Mouse (Mus musculus) ES-E14 (cell line): ENCODE data around the gene Trp53bp1. TPM values are rescaled to one million over a fixed set of nuclear protein-coding genes. Genes with fewer than 3 reads are reported as not detected.

ENCODE experiments used
- DNase-seq: peaks from one replicate; pipeline ENCODE4 v3.0.0-alpha.2; 2013; ENCODE audit warnings: low read depth, low spot score
- H3K27ac ChIP-seq: 2 replicates; pipeline ENCODE4 v1.5.1; 2012; ENCODE audit warnings: low read depth, mild to moderate bottlenecking, low read length, moderate library complexity, mixed read lengths; ENCODE audit not compliant: poor library complexity, insufficient read depth, severe bottlenecking
- H3K36me3 ChIP-seq: 2 replicates; pipeline ENCODE4 v1.6.1; 2012; ENCODE audit warnings: mild to moderate bottlenecking, low read length, moderate library complexity, mixed read lengths; ENCODE audit not compliant: control insufficient read depth, poor library complexity, insufficient read depth, severe bottlenecking
- H3K4me1 ChIP-seq, 2 experiments: fragments of 150-350 bp in 1 of 2; sonication (generic) in 1 of 2; 2 replicates each; pipeline ENCODE4 v1.6.1; 2012; ENCODE audit warnings: low read length in 2 of 2, mild to moderate bottlenecking in 1 of 2, mixed read lengths in 1 of 2; ENCODE audit not compliant: control insufficient read depth in 2 of 2, insufficient read depth in 2 of 2, poor library complexity in 1 of 2
- H3K4me3 ChIP-seq, 2 experiments: fragments of 150-350 bp in 1 of 2; sonication (generic) in 1 of 2; 2 replicates each; pipeline ENCODE4 v1.5.1; 2012; ENCODE audit warnings: low read length in 2 of 2, low read depth in 1 of 2, mild to moderate bottlenecking in 1 of 2, mixed read lengths in 1 of 2; ENCODE audit not compliant: insufficient read depth in 1 of 2, poor library complexity in 1 of 2, severe bottlenecking in 1 of 2
- H3K9ac ChIP-seq: 2 replicates; pipeline ENCODE4 v1.6.1; 2012; ENCODE audit warnings: low read depth, mild to moderate bottlenecking, low read length, mixed read lengths; ENCODE audit not compliant: poor library complexity, insufficient read depth, severe bottlenecking
- H3K9me3 ChIP-seq: fragments of 150-350 bp; sonication (generic); 2 replicates; pipeline ENCODE4 v1.6.1; 2012; ENCODE audit warnings: low read depth, mild to moderate bottlenecking, low read length; ENCODE audit not compliant: control insufficient read depth, insufficient read depth
- CHD2 ChIP-seq: IDR thresholded peaks from 2 replicates; pipeline ENCODE4 v1.6.1; 2014; ENCODE audit warnings: mild to moderate bottlenecking, low read depth, low read length, inconsistent platforms
- HCFC1 ChIP-seq: IDR thresholded peaks from 2 replicates; pipeline ENCODE4 v1.6.1; 2012; ENCODE audit warnings: low read length, inconsistent platforms, borderline replicate concordance; ENCODE audit not compliant: insufficient read depth
- MAFK ChIP-seq: IDR thresholded peaks from 2 replicates; pipeline ENCODE4 v1.6.1; 2014; ENCODE audit warnings: mild to moderate bottlenecking, low read depth, low read length, inconsistent platforms; ENCODE audit not compliant: insufficient read depth
- ZC3H11A ChIP-seq: IDR thresholded peaks from 2 replicates; pipeline ENCODE4 v1.6.1; 2012; ENCODE audit warnings: low read depth, mild to moderate bottlenecking, inconsistent platforms, low read length, borderline replicate concordance
- ZNF384 ChIP-seq: IDR thresholded peaks from 2 replicates; pipeline ENCODE4 v1.6.1; 2012; ENCODE audit warnings: low read depth, low read length, inconsistent platforms
- in situ Hi-C, 2 experiments: fragments of 600-800 bp; cut with MboI; formaldehyde crosslinking; loops; one replicate each; pipeline ENCODE4 v1.15.1; 2025; ENCODE audit warnings: low sequenced_read_pairs in 2 of 2, inconsistent platforms in 1 of 2; ENCODE audit not compliant: unreplicated experiment in 2 of 2
- total RNA-seq: library from RNA; depleted of rRNA; stranded (reverse); fragments of 300-350 nt; gene quantifications from 2 replicates; pipeline ENCODE4 v1.2.3, GENCODE M21; 2012

The Trp53bp1 gene
- total RNA-seq, 1 experiment = 47.6 TPM

DNA sequence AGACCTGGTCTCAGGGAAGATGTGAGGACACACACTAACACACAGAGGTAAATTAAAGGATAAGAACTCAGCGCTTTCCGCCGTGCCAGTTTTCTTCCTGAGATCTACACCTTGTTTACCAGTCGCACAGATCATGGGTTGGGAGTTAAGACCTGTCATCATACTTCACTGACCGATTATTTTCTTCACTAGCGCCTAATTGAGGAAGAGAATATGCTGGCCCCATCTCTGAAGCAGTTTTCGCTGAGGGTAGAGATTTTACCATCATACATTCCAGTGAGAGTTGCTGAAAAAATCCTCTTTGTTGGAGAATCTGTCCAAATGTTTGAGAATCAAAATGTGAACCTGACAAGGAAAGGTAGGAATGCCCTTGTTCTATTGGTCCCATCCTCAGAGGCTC is 87.1 kb downstream of the Trp53bp1 start:
- no peak overlapping the region for H3K4me3 ChIP-seq
- TF ChIP-seq ZNF384 = no peak
- no peak for TF ChIP-seq CHD2
- TF ChIP-seq MAFK = no peak
- TF ChIP-seq ZC3H11A = no peak
- TF ChIP-seq HCFC1 = no peak

DNA sequence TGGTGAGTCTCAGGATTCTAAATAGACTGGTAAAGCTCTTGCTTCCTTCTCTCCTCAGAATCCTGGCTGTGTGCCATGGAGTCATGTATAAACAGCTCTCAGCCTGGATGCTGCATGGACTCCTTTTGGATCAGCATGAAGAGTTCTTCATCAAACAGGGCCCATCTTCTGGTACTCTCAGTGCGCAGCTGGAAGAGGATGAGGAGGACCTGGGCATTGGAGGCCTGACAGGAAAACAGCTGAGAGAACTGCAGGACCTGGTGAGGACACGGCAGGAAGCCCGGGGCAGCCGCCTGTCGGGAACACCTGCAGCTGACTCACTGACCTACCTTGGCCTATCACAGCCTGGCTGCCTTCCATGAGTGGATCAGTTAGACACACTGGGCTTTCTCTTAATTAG is 87.8 kb downstream of the Trp53bp1 start:
- DNase-seq = no peak
- H3K9ac ChIP-seq = no peak overlapping the region
- TF ChIP-seq MAFK = no peak
- no peak for TF ChIP-seq ZNF384
- no peak for TF ChIP-seq CHD2
- no peak for TF ChIP-seq ZC3H11A
- TF ChIP-seq HCFC1 = no peak
- in situ Hi-C loops = loop anchor here (10.0 kb wide), 2 partner anchors 151 to 161 kb away; no protein-coding TSS in a partner anchor
- H3K36me3 ChIP-seq = peaks cover 19% of the 10 kb centered on the region
- no peak overlapping the region for H3K27ac ChIP-seq
- no peak overlapping the region for H3K4me3 ChIP-seq
- no peaks in the 10 kb centered on the region for H3K4me1 ChIP-seq
- H3K9me3 ChIP-seq = no peaks in the 10 kb centered on the region

More for the DNA sequence above, 87.1 kb downstream of the Trp53bp1 start:
- H3K9ac ChIP-seq = no peak overlapping the region
- no peak for DNase-seq
- no peaks in the 10 kb centered on the region for H3K9me3 ChIP-seq
- no peak overlapping the region for H3K27ac ChIP-seq
- in situ Hi-C loops = loop anchor here (10.0 kb wide), 2 partner anchors 151 to 161 kb away; no protein-coding TSS in a partner anchor
- H3K36me3 ChIP-seq = peaks cover 21% of the 10 kb centered on the region
- no peaks in the 10 kb centered on the region for H3K4me1 ChIP-seq

DNA sequence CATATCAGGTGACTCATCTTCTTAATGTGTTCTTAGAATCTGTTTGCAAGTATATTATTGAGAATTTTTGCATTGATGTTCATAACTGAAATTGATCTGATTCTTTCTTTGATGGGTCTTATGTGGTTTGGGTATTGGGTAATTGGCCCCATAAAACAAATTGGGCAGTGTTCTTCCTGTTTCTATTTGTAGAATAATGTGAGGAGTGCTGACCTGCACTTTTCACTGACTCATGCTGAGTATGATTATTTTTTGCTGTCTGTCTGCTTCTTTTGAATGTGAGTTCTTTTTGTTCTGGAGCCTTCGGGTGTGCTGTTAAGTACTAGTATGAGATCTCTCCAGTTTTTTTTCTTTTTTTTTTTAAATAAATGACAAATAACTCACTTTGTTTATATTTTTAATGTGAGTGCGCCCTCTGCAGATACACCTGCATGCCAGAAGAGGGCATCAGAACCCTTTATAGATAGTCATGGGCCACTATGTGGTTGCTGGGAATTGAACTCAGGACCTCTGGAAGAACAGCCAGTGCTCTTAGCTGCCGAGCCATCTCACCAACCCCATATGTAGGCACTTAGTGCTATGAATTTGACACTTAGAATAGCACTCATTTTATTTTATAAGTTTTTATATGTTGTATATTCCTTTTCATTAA is 92.3 kb downstream of the Trp53bp1 start:
- Histone ChIP-seq H3K9me3 (no peaks in the 10 kb centered on the region), H3K27ac (no peak overlapping the region), H3K36me3 (peaks cover 11% of the 10 kb centered on the region), H3K4me3 (no peak overlapping the region), H3K9ac (no peak overlapping the region), H3K4me1 (no peaks in the 10 kb centered on the region)
- TF ChIP-seq ZNF384 (no peak), ZC3H11A (no peak), HCFC1 (no peak), MAFK (no peak), CHD2 (no peak)
- DNase-seq = no peak
- in situ Hi-C loops = loop anchor here in 1 of 2 experiments (10.0 kb wide), 1 partner anchor 216 kb away; no protein-coding TSS in a partner anchor

DNA sequence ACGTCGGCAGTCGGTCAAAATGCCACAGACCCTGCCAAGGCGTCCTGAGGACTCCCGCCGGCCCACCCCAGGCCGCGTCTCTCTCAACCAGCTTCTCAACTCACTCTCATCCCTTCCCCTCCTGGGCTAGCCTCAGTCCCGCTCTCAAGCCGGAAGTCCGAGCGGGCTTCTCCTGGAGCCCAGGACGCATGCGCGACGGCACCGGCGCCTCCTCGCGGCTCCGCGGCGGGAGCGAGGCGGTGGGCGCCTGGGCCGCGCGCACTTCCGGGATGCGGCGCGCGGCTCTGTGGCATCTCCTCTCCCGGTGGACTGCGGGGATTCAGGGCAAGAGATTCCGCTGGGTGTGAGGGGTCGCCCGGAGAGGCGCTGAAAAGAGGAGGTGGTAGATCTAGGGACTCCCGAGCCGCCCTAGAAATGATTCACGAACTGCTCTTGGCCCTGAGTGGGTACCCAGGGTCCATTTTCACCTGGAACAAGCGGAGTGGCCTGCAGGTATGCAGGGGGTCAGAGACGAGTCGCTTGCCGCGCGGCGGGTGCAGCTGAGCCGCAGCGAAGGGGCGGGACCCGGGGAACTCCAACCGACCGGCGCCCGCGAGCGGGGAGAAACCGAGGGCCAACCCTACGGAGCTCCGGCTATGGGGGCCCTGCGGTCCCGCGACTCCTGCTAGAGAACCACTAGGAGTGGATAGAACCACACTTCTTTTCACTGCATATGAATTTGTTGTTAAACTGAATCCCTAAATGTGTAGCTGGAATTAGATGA is 100.0 kb downstream of the Trp53bp1 start, which contains the start of gene Zscan29:
Zscan29 (minus strand) TSS at position 146 of the 763 bp plus-strand sequence.
- in situ Hi-C loops = loop anchor here in 1 of 2 experiments (10.0 kb wide), 1 partner anchor 224 kb away; no protein-coding TSS in a partner anchor
- Histone ChIP-seq H3K9me3 (no peaks in the 10 kb centered on the region), H3K9ac (peak within 1 kb of the TSS; percentile 90), H3K4me1 (no peaks in the 10 kb centered on the region), H3K4me3 (peak within 1 kb of the TSS; percentile 88 to 98), H3K27ac (no peak within 1 kb of the TSS), H3K36me3 (peaks cover 4% of the 10 kb centered on the region)
- peak; percentile 74 for DNase-seq
- TF ChIP-seq CHD2 = no peak
- TF ChIP-seq HCFC1 = peak; percentile 55; the same call in 1 of the 2 replicates
